Mouse (Mus musculus) heart, adult 2 months (tissue): ENCODE data around the gene Hao1.
A peak's percentile ranks its signal among the peaks of the same experiment; 100 is the strongest.

ENCODE experiments used
- CTCF ChIP-seq: fragments of 200-600 bp; IDR thresholded peaks from 2 replicates; pipeline ENCODE4 v1.8.1; 2022; ENCODE audit warnings: antibody characterized with exemption, mild to moderate bottlenecking, moderate library complexity
- EP300 ChIP-seq: fragments of 200-500 bp; IDR thresholded peaks from 2 replicates; pipeline ENCODE4 v1.6.1; 2011; ENCODE audit warnings: low read depth, low read length, control low read depth; ENCODE audit not compliant: insufficient read depth
- POLR2A ChIP-seq: fragments of 200-500 bp; IDR thresholded peaks from 2 replicates; pipeline ENCODE4 v1.6.1; 2011; ENCODE audit warnings: mild to moderate bottlenecking, low read depth, low read length, control low read depth; ENCODE audit not compliant: insufficient read depth

GRCm38 (mm10) chr2:134482683-134483082 is 71.5 kb downstream of the Hao1 start:
- TF ChIP-seq CTCF, result peak; percentile 33
- TF ChIP-seq POLR2A, result no peak
- TF ChIP-seq EP300, result no peak
